Mouse (Mus musculus) embryonic facial prominence, embryonic 15.5 days (tissue): ENCODE results near the gene Rps6ka5. TPM values are rescaled to one million over a fixed set of nuclear protein-coding genes. Genes with fewer than 3 reads are reported as not detected.

Experiments
- polyA plus RNA-seq: library from polyadenylated mRNA; unstranded; fragments of >200 nt; fragmentation: Nextera tagmentation; extraction: Ambion mirVana; gene quantifications from 2 replicates; pipeline ENCODE4 v1.2.1, GENCODE M21; 2015

Rps6ka5 gene
- polyA plus RNA-seq, 1 experiment from 2014 or later: 4.5 TPM

Other genes with a start within 250 kb of the Rps6ka5 start
- 5.0 and 5.6 TPM in 2 replicates for gene Ttc7b, start 206.2 kb downstream of the Rps6ka5 start, polyA plus RNA-seq
- gene Dglucy, start 52.1 kb upstream of the Rps6ka5 start, polyA plus RNA-seq: 2.6 and 5.2 TPM in 2 replicates
- 0.65 and 0.98 TPM in 2 replicates for gene Gpr68, start 181.2 kb upstream of the Rps6ka5 start, polyA plus RNA-seq